ENCODE assay signal across 16 mouse cellular contexts in the genomic region with DNA sequence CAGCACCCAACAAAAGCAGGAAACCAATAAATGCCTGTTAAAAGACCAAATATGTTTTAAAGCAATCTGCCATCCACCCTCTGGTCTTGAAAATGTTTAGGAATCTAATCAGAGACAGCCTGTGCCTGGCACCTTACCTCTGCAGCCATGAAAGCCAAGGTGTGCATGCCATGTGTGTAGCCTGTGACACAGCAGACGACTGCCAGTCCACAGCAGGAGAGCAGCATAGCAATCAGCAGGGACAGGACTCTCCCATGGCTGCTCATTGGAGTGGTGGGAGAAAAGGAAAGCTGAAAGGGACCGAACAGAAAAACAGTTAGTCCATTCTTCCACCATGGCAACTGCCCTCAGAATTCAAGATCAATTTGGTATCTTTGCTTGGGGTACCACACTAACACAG.
"Had no signal": no experiment of that assay in that cellular context is flagged by ENCODE, and none has a peak within 500 bp of the region (broad histone marks: within the 10 kb centered on the region; RNA-seq: fewer than 3 reads in every experiment).

No protein-coding gene starts in this region.

- H3K27ac ChIP-seq: neural tube, embryonic 13.5 days; neural tube, embryonic 15.5 days; stomach, embryonic 15.5 days; stomach, postnatal 0 days had no signal

- H3K4me3 ChIP-seq: neural tube, embryonic 13.5 days; neural tube, embryonic 15.5 days; stomach, embryonic 15.5 days had no signal

- DNase-seq: retina, postnatal 1 day; right cerebral cortex, adult 18-20 months; right cerebral cortex, postnatal 14 days; right cerebral cortex, postnatal 25 days; right cerebral cortex, postnatal 4 days; spleen, adult 18-20 months; thymus, adult 18-20 months; thymus, adult 2 months; thymus, postnatal 14 days; thymus, postnatal 25 days; thymus, postnatal 36 days; thymus, postnatal 4 days had no signal

- H3K4me1 ChIP-seq: neural tube, embryonic 13.5 days; neural tube, embryonic 15.5 days; stomach, embryonic 15.5 days had no signal

- H3K27me3 ChIP-seq: neural tube, embryonic 13.5 days; neural tube, embryonic 15.5 days; stomach, embryonic 15.5 days had no signal

- H3K9me3 ChIP-seq: neural tube, embryonic 13.5 days; neural tube, embryonic 15.5 days; stomach, embryonic 15.5 days had no signal
